Mouse (Mus musculus): Measurements from ENCODE around the gene Atp2a3.

DNA sequence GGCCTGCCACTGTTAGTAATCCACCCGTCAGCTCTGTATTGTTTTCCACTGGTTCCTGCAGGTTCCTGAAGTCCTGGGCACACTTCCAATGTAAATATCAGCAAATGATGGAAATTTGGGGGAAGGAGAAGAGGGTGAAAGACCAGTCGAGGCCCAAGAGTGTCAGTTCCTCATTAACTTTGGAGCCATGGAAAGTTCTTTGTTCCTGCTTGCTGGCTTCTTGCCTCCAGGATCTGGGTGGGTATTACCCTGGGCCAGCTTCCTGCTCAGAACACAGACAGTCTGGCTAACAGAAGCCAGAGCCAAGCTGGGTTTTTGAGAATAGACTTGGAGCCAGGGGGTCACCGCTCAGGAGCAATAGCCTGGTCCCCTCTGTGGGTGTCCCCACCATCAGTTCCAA is 8.7 kb upstream of the Atp2a3 start:
- no peak for TF ChIP-seq GATA1 (IDR thresholded peaks at IDR 0.05; ENCODE audit: borderline replicate concordance, low read length)
- TF ChIP-seq FLI1 (IDR thresholded peaks at IDR 0.05; ENCODE audit: low read length) = no peak
